In genomic region chr11:8664797-8665196, GRCm38 (mm10) we compare ENCODE assay signal across 8 mouse cellular contexts. TPM values are rescaled to one million over a fixed set of nuclear protein-coding genes. Genes with fewer than 3 reads are reported as not detected.
DNase-seq lines count a peak whose midpoint lies in the region; ATAC-seq and TF ChIP-seq lines count a peak whose summit lies in the region.

No protein-coding gene starts in this region.

- no peaks in the 10 kb centered on the region for H3K36me3 ChIP-seq in embryonic facial prominence, embryonic 13.5 days
- H3K36me3 ChIP-seq in intestine, embryonic 15.5 days, result no peaks in the 10 kb centered on the region
- H3K36me3 ChIP-seq in myocyte (ENCODE audit: control insufficient read depth, insufficient read depth), result no peaks in the 10 kb centered on the region

- no peak for TF ChIP-seq POLR2A in myocyte (IDR thresholded peaks at IDR 0.05; ENCODE audit: insufficient read length, low read depth)

- DNase-seq in layer of hippocampus, adult 2 months (ENCODE audit: low spot score in 2 of 2), result no peak
- no peak for DNase-seq in layer of hippocampus, adult 18-20 months (ENCODE audit: low spot score in 2 of 2)
- no peak for DNase-seq in left cerebral cortex, adult 18-20 months (ENCODE audit: low spot score in 2 of 2)
- no peak for DNase-seq in right cerebral cortex, adult 18-20 months

- H3K4me2 ChIP-seq in embryonic facial prominence, embryonic 13.5 days, result peak overlapping the region; percentile 87
- peak overlapping the region; percentile 74 for H3K4me2 ChIP-seq in intestine, embryonic 15.5 days (replicated peaks)
- H3K4me2 ChIP-seq in myocyte (ENCODE audit: low read depth), result peak overlapping the region; percentile 71

- no peak for TF ChIP-seq CTCF in layer of hippocampus, adult 2 months (conservative IDR thresholded peaks at IDR 0.05)

- peak overlapping the region; percentile 79 for H3K4me3 ChIP-seq in layer of hippocampus, adult 2 months
- H3K4me3 ChIP-seq in embryonic facial prominence, embryonic 13.5 days, result peak overlapping the region; percentile 79
- peak overlapping the region; percentile 81 for H3K4me3 ChIP-seq in intestine, embryonic 15.5 days (replicated peaks)
- peak overlapping the region; percentile 82 for H3K4me3 ChIP-seq in myocyte

- H3K9ac ChIP-seq in embryonic facial prominence, embryonic 13.5 days, result peak overlapping the region; percentile 97
- peak overlapping the region; percentile 90 for H3K9ac ChIP-seq in intestine, embryonic 15.5 days

- peaks cover 42% of the 10 kb centered on the region for H3K79me2 ChIP-seq in myocyte (ENCODE audit: control insufficient read depth, insufficient read depth)

- peaks cover 50% of the 10 kb centered on the region for H3K4me1 ChIP-seq in embryonic facial prominence, embryonic 13.5 days
- peaks cover 29% of the 10 kb centered on the region for H3K4me1 ChIP-seq in intestine, embryonic 15.5 days (replicated peaks)

- WGBS in embryonic facial prominence, embryonic 13.5 days, result 28% methylated on average over 5 of the region's 5 CpGs
- 28% methylated on average over 5 of the region's 5 CpGs for WGBS in intestine, embryonic 15.5 days

- H3K27ac ChIP-seq in layer of hippocampus, adult 2 months, result peak overlapping the region; percentile 69; the same call in 1 of the 2 replicates
- H3K27ac ChIP-seq in embryonic facial prominence, embryonic 13.5 days, result peak overlapping the region; percentile 39; the same call in 1 of the 2 replicates
- H3K27ac ChIP-seq in intestine, embryonic 15.5 days, result peak overlapping the region; percentile 93

- H3K9me3 ChIP-seq in embryonic facial prominence, embryonic 13.5 days, result no peaks in the 10 kb centered on the region
- no peaks in the 10 kb centered on the region for H3K9me3 ChIP-seq in intestine, embryonic 15.5 days

- H3ac ChIP-seq in myocyte (ENCODE audit: control insufficient read depth, insufficient read length), result peak overlapping the region; percentile 72

- ATAC-seq in embryonic facial prominence, embryonic 13.5 days (ENCODE audit: insufficient number of reproducible peaks, insufficient read depth, low FRiP score, low TSS enrichment, low read depth), result no peak
- no peak for ATAC-seq in intestine, embryonic 15.5 days
- no peak for ATAC-seq in megakaryocyte, adult 5-6 weeks (ENCODE audit: poor library complexity, severe bottlenecking)

- no peaks in the 10 kb centered on the region for H3K27me3 ChIP-seq in embryonic facial prominence, embryonic 13.5 days
- H3K27me3 ChIP-seq in intestine, embryonic 15.5 days (replicated peaks), result no peaks in the 10 kb centered on the region
- no peaks in the 10 kb centered on the region for H3K27me3 ChIP-seq in myocyte (ENCODE audit: control insufficient read depth, insufficient read depth, insufficient read length)

TF ChIP-seq in myocyte, 11 proteins besides CTCF, POLR2A, EP300 and RAD21:
- TF ChIP-seq REST (IDR thresholded peaks at IDR 0.05; ENCODE audit: insufficient read depth, insufficient read length), result no peak
- TF ChIP-seq CEBPB (IDR thresholded peaks at IDR 0.05; ENCODE audit: insufficient read depth, poor library complexity, severe bottlenecking), result no peak
- TF ChIP-seq SRF (IDR thresholded peaks at IDR 0.05; ENCODE audit: control insufficient read depth, insufficient read length, low read depth), result no peak
- no peak for TF ChIP-seq MAX (IDR thresholded peaks at IDR 0.05; ENCODE audit: low read depth)
- TF ChIP-seq TCF12 (IDR thresholded peaks at IDR 0.05; ENCODE audit: insufficient read depth, poor library complexity, severe bottlenecking), result no peak
- no peak for TF ChIP-seq MYOG (IDR thresholded peaks at IDR 0.05; ENCODE audit: control insufficient read depth in 1 of 3, insufficient read depth in 1 of 3, insufficient read length in 2 of 3, low read depth in 2 of 3)
- no peak for TF ChIP-seq MYOD1 (IDR thresholded peaks at IDR 0.05; ENCODE audit: control insufficient read depth in 1 of 3, insufficient read length in 2 of 3, low read depth in 2 of 3)
- no peak for TF ChIP-seq POLR2AphosphoS2 (IDR thresholded peaks at IDR 0.05; ENCODE audit: insufficient read length, low read depth)
TF ChIP-seq in myocyte: peak in this region for 0.

RNA-seq across cellular contexts. Expression of gene Tns3, which starts 0.5 kb away (rescaled TPM):
- total RNA-seq in layer of hippocampus, adult 2 months (2021), result 10 to 100 TPM; 49.2 to 53.1 TPM
- total RNA-seq in layer of hippocampus, adult 18-20 months (2021), result 10 to 100 TPM; 53.9 to 56.4 TPM
- polyA plus RNA-seq in embryonic facial prominence, embryonic 13.5 days (2015; fragmentation: Nextera tagmentation; extraction: Ambion mirVana), result 35.0 and 35.5 TPM in 2 replicates
- 21.1 and 22.9 TPM in 2 replicates for polyA plus RNA-seq in intestine, embryonic 15.5 days (2015; fragmentation: Nextera tagmentation; extraction: Ambion mirVana)
- polyA plus RNA-seq in myocyte (2012; fragmentation: generic; extraction: Trizol), result 23.4 TPM
- total RNA-seq in megakaryocyte, adult 5-6 weeks (2015), result 29.6 and 35.7 TPM in 2 replicates
- total RNA-seq in megakaryocyte, adult 5-6 weeks (2017), result 15.9 and 17.6 TPM in 2 replicates
- total RNA-seq in left cerebral cortex, adult 18-20 months (2021), result 10 to 100 TPM; 33.5 to 34.4 TPM

Comparison
In these comparisons a context has a peak if more than half of its experiments do, and no peak if none do; other contexts are left out.
1. H3K27ac ChIP-seq: peak in every context shown above with its lines; median percentile 93 in intestine, embryonic 15.5 days; 69 in layer of hippocampus, adult 2 months; 39 in embryonic facial prominence, embryonic 13.5 days.